Mouse (Mus musculus) layer of hippocampus, adult 9-11 months (tissue): ENCODE measurements at regions not wholly inside any gene's neighbourhood (a gene's known extent, or its start where the extent isn't known, plus 50 kb on each side); places are given as distances from the start of the nearest gene placed in this dataset.

Experiments used
- DNase-seq: peaks from one replicate; pipeline ENCODE4 v3.0.0; 2022

- DNase-seq, result no peak
Measured at GRCm38 (mm10) chr3:52929827-52930605, 87.0 kb downstream of the Cog6 start.

GRCm38 (mm10) chr3:52927361-52927841 is 89.6 kb downstream of the Cog6 start:
- no peak for DNase-seq

- no peak for DNase-seq
Measured at GRCm38 (mm10) chr3:52926549-52926948, 90.5 kb downstream of the Cog6 start.

GRCm38 (mm10) chr3:52925223-52925622 is 91.8 kb downstream of the Cog6 start:
- no peak for DNase-seq

- DNase-seq, result no peak
Measured at GRCm38 (mm10) chr3:52924631-52925030, 92.4 kb downstream of the Cog6 start.

GRCm38 (mm10) chr3:52923824-52924559 is 93.0 kb downstream of the Cog6 start:
- no peak for DNase-seq

- DNase-seq, result no peak
Measured at GRCm38 (mm10) chr3:52922411-52922810, 94.6 kb downstream of the Cog6 start.

GRCm38 (mm10) chr3:52906823-52907564 is 110.0 kb downstream of the Cog6 start:
- DNase-seq, result no peak

- DNase-seq, result no peak
Measured at GRCm38 (mm10) chr3:52904028-52904427, 113.0 kb downstream of the Cog6 start.

GRCm38 (mm10) chr3:52897665-52898064 is 119.4 kb downstream of the Cog6 start:
- no peak for DNase-seq

GRCm38 (mm10) chr3:52896462-52896861 is 120.6 kb downstream of the Cog6 start:
- no peak for DNase-seq

GRCm38 (mm10) chr3:52895751-52896150 is 121.3 kb downstream of the Cog6 start:
- no peak for DNase-seq

GRCm38 (mm10) chr3:52894812-52895211 is 122.2 kb downstream of the Cog6 start:
- no peak for DNase-seq

GRCm38 (mm10) chr3:52889156-52889715 is 127.8 kb downstream of the Cog6 start:
- no peak for DNase-seq

- no peak for DNase-seq
Measured at GRCm38 (mm10) chr3:52881981-52882380, 135.1 kb downstream of the Cog6 start.

GRCm38 (mm10) chr3:52881139-52881538 is 135.9 kb downstream of the Cog6 start:
- no peak for DNase-seq

- DNase-seq, result peak; percentile 8
Measured at GRCm38 (mm10) chr3:52879700-52880099, 137.3 kb downstream of the Cog6 start.

GRCm38 (mm10) chr3:52878334-52878733 is 138.7 kb downstream of the Cog6 start:
- DNase-seq, result no peak

GRCm38 (mm10) chr3:52872260-52872659 is 144.8 kb downstream of the Cog6 start:
- DNase-seq, result no peak

GRCm38 (mm10) chr3:52863146-52863849 is 153.7 kb downstream of the Cog6 start:
- no peak for DNase-seq

GRCm38 (mm10) chr3:52862026-52862425 is 155.0 kb downstream of the Cog6 start:
- DNase-seq, result no peak

- no peak for DNase-seq
Measured at GRCm38 (mm10) chr3:52861538-52861937, 155.5 kb downstream of the Cog6 start.
